Mouse (Mus musculus): ENCODE measurements at regions not wholly inside any gene's neighbourhood (a gene's known extent, or its start where the extent isn't known, plus 50 kb on each side); places are given as distances from the start of the nearest gene placed in this dataset.

DNA sequence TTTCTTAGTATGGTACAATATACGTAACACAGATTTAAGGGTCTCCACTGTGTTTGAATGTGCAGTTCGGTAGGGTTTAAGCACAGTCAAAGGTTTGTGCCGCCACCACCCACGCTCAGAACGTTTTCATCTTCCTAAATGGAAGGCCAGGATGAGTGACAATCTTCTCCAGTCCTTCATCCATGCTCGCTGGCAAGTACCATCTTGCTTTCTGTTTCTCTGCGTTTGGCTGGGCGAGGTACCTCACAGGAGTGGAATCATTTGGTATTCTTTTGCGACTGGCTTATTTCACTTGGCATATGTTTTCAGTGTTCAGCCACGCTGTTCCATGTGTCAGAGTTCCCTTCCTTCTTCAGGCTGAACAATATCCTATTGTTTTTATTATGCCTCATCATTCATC is 342.3 kb downstream of the Pax1 start:
- no peak for DNase-seq (ENCODE audit: low spot score)

- DNase-seq (ENCODE audit: low spot score) = no peak
These were observed 340.8 kb downstream of the Pax1 start for GRCm38 (mm10) chr2:147702330-147703063.

DNA sequence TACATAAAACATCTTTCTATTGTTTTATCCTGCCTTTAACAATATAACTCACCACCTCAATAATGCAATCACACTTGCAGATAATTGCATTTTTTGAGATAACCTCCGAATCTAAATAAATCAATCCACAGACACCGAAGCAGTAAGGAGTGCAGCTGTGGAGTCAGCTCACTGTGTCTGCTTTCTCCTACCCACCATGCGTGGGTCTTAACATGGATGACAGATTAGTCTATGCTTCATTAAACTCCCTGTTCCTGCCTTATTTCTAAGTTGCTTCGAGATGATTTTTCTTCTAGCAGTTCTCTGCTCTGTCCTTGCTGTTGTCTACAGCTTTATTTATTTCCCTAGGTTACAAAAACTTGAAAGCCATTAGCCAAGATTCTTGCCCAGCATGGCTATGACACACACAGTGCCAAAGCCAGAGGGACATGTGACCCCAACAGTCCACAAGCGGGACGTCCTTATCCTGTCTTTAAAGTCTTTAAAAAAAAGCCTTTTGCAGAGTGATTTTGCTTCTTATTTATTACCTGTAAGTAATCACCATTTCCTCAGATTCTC is 337.9 kb downstream of the Pax1 start:
- DNase-seq (ENCODE audit: low spot score) = no peak

- DNase-seq (ENCODE audit: low spot score) = no peak
These were observed 330.2 kb downstream of the Pax1 start for GRCm38 (mm10) chr2:147691896-147692295.

DNA sequence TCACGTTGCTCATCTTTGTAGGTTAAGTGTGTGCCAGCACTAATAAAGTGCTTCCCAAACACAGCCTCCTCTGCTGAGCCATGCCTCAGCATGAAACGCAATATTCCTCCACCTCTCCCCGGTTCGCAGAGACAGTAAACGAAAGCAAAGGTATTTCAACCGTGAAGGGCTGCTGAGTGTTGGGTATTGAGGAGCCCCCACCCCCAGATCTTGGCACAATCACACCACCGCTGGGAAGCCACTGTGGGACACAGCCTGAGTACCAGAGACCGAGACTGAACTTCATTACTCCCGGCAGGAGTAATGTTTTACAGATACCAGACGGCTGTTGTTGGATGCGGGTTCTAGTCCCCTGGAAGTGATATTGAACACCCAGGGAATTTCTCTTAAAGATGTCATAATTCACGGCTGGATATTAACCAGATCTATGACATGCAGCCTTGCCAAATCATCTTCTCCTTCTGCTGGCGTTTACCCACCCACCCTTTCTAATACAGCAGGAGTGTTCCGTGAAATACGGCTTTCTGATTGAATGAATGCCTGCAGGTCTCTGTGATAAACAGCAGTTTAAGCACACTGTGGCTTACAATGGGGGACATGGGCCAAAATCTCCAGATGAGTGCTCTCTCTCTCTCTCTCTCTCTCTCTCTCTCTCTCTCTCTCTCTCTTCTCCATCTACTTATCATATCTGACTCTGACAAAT is 328.9 kb downstream of the Pax1 start:
- no peak for DNase-seq (ENCODE audit: low spot score)

DNA sequence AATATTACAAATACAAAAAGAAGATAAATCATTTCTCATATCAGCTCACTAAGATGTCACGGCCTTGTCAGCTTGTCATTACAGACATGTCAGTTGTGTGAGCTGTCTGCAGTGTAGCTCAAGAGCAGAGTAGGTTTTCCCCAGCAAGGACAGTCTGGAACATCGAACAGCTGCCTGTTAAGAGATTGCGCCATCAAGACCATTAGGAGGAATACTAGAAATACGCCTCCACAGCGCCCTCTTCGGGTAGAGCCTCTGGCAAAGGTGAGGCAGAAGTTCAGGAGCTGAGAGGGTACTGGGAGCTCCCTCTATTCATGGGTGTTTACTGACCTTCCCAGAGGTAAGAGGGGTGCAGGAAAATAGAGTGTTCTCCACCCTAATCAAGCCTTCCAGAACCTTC is 327.0 kb downstream of the Pax1 start:
- no peak for DNase-seq (ENCODE audit: low spot score)

GRCm38 (mm10) chr2:147656667-147657066 is 294.9 kb downstream of the Pax1 start:
- no peak for DNase-seq (ENCODE audit: low spot score)

GRCm38 (mm10) chr2:147650229-147650628 is 288.5 kb downstream of the Pax1 start:
- no peak for DNase-seq (ENCODE audit: low spot score)

GRCm38 (mm10) chr2:147647972-147648371 is 286.2 kb downstream of the Pax1 start:
- DNase-seq (ENCODE audit: low spot score) = no peak

DNA sequence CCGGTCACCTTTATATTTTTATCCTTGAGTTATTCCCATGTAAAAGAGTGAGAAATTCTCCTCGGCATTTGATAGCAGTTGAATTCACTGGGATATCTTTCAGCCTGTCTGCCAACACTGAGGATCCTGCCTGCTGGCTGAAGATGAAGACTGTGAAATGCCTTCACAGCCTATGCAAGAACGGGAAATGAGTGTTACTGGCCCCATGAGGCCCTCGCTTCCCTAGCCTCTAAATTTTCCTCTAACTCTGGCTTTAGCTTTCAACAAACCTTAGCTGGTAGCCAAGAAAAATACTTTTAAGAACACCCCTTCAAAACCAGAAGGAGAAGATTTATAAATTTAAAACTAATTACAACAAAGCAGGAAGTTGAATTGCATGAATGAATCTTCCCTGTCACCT is 285.8 kb downstream of the Pax1 start:
- no peak for DNase-seq (ENCODE audit: low spot score)

DNA sequence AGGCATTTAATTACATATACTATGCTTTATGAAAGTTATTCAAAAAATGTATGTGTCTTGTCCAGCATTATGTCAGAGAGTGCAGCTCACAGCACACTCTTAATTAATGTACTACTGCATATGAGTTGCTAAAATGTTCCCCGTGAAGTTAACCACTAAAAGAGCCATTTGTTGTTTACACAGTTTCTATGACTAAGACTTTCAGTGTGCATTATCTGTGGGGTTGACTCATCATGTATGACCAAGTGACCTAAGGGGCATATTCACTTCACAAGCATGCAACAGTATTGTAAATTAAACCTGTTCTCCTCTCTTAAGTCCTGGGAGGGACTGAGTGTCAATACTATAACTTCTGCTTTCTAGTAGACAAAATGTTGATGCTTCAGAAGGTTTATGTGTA is 276.2 kb downstream of the Pax1 start:
- DNase-seq (ENCODE audit: low spot score) = no peak

DNA sequence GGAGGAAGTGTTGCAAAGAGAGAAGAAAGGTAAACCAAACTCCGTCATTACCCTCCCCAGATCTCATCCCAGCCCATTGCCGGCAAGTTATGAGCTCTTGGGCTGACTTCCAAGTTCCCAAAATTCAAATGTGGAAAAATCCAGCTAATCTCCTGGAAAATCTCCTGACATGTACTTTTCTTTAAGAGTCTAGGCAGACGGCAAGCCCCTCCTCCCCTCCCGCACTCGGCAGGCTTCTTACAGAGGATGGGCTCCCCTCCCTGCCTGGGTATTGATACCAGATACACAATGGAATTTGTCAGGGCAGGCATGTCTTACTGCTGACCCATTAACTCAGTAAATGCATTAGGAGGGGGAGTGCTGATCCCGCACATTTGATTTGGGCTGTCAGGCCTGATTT is 271.0 kb downstream of the Pax1 start:
- DNase-seq (ENCODE audit: low spot score) = no peak

GRCm38 (mm10) chr2:147629716-147630115 is 268.0 kb downstream of the Pax1 start:
- no peak for DNase-seq (ENCODE audit: low spot score)

- DNase-seq (ENCODE audit: low spot score) = no peak
These were observed 265.4 kb downstream of the Pax1 start for GRCm38 (mm10) chr2:147627096-147627495.

- DNase-seq (ENCODE audit: low spot score) = no peak
These were observed 261.4 kb downstream of the Pax1 start for GRCm38 (mm10) chr2:147623116-147623515.

GRCm38 (mm10) chr2:147617849-147618248 is 256.1 kb downstream of the Pax1 start:
- no peak for DNase-seq (ENCODE audit: low spot score)

GRCm38 (mm10) chr2:147610343-147610742 is 248.6 kb downstream of the Pax1 start:
- DNase-seq (ENCODE audit: low spot score) = no peak

GRCm38 (mm10) chr2:147601639-147602038 is 239.9 kb downstream of the Pax1 start:
- no peak for DNase-seq (ENCODE audit: low spot score)

- no peak for DNase-seq (ENCODE audit: low spot score)
These were observed 210.7 kb downstream of the Pax1 start for GRCm38 (mm10) chr2:147572413-147572812.

GRCm38 (mm10) chr2:147561220-147561619 is 199.5 kb downstream of the Pax1 start:
- DNase-seq (ENCODE audit: low spot score) = no peak

DNA sequence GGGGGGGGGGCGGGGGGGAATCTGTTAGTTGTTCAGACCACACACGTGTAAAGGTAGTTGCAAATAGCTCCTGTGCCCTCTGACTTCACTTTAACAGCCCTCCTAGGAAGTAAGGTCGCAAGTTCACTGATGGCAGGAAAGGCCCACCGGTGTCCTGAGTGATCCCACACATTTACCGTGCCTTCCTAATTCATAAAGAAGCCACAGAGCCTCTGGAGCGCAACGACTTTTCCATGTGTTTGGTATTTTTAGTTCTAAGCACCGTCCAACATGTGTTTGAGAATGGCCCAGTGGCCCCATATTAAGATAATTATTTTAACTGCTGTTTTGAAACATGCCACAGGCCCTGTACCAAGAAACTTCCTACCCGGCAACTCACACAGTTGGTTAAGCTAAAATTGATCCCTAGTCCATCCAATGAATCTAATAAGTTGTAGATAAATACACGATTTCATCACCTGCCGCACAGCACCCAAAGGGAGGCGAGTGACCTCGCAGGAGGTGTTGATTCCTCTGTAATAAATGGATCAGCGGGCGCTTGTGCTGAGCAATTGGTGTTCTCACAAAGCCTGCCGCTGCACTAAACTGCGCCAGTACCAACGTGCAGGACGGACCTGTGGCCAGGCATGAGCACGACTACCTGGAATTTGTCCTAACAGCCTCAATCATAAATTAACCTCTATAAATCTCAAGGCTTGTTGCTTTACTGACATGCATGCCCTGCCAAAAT is 198.9 kb downstream of the Pax1 start:
- no peak for DNase-seq (ENCODE audit: low spot score)

DNA sequence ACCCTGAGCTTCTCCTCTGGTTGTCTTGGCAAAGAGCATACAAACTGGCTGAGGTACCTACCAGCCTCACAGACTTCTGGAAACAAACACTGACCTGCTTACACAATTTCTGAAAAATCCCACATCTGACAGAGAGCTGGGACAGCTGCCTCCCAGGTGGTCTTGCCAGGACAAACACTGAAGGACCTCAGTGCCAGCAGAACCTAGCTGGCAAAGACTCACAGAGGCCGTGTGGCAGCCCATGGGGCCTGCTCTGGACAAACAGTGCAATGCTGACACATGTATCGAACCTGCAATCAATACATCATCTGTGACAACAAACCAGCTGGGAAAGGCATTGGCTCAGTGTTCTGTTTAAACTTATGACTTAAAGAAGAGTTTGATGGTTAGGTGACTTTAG is 167.4 kb downstream of the Pax1 start:
- DNase-seq (ENCODE audit: low spot score) = no peak

Measured in thymus, postnatal 0 days (tissue).